Mouse (Mus musculus) neural tube, embryonic 11.5 days (tissue): ENCODE data around the gene Vsig10l. TPM values are rescaled to one million over a fixed set of nuclear protein-coding genes. Genes with fewer than 3 reads are reported as not detected.

Experiments used
- ATAC-seq: fragments of 200-750 bp; cut with Nextera tagmentation; 2 replicates; pipeline ENCODE4 v1.8.0; 2017; ENCODE audit warnings: moderate number of reproducible peaks, mild to moderate bottlenecking, moderate TSS enrichment, moderate library complexity; ENCODE audit not compliant: insufficient read depth, low FRiP score, low TSS enrichment
- DNase-seq: peaks from one replicate; pipeline ENCODE4 v3.0.0-alpha.2; 2015; ENCODE audit warnings: low spot score
- H3K27ac ChIP-seq: fragments of 300-500 bp; sonication (generic); 2 replicates; pipeline ENCODE4 v1.5.1; 2014; ENCODE audit warnings: low read depth, mild to moderate bottlenecking, low read length
- H3K27me3 ChIP-seq: fragments of 300-500 bp; sonication (generic); 2 replicates; pipeline ENCODE4 v1.6.1; 2014; ENCODE audit warnings: mild to moderate bottlenecking, low read length, mixed read lengths; ENCODE audit not compliant: control insufficient read depth, insufficient read depth
- H3K36me3 ChIP-seq: fragments of 300-500 bp; sonication (generic); 2 replicates; pipeline ENCODE4 v1.6.1; 2014; ENCODE audit warnings: mild to moderate bottlenecking, low read length, moderate library complexity, mixed read lengths; ENCODE audit not compliant: control insufficient read depth, insufficient read depth
- H3K4me1 ChIP-seq: fragments of 300-500 bp; sonication (generic); 2 replicates; pipeline ENCODE4 v1.6.1; 2014; ENCODE audit warnings: low read length, mixed read lengths; ENCODE audit not compliant: control insufficient read depth, insufficient read depth
- H3K4me2 ChIP-seq: fragments of 300-500 bp; sonication (generic); 2 replicates; pipeline ENCODE4 v1.6.1; 2014; ENCODE audit warnings: low read depth, mild to moderate bottlenecking, moderate library complexity
- H3K4me3 ChIP-seq: fragments of 300-500 bp; sonication (generic); 2 replicates; pipeline ENCODE4 v1.5.1; 2014; ENCODE audit warnings: low read depth, low read length
- H3K9ac ChIP-seq: fragments of 300-500 bp; sonication (generic); 2 replicates; pipeline ENCODE4 v1.6.1; 2014; ENCODE audit warnings: mild to moderate bottlenecking, low read length
- H3K9me3 ChIP-seq: fragments of 300-500 bp; sonication (generic); 2 replicates; pipeline ENCODE4 v1.6.1; 2016; ENCODE audit warnings: low read length; ENCODE audit not compliant: control insufficient read depth
- WGBS: fragments of 180-500 bp; shearing (Covaris S2); extraction: QIAGEN DNeasy Blood & Tissue Kit; methylation state at CpG from one replicate; pipeline ENCODE4 v1.1.7; 2014; 5-methylcytosine and 5-hydroxymethylcytosine counted together
- polyA plus RNA-seq: library from polyadenylated mRNA; unstranded; fragments of >200 nt; fragmentation: Nextera tagmentation; extraction: Ambion mirVana; gene quantifications from 2 replicates; pipeline ENCODE4 v1.2.1, GENCODE M21; 2014

Gene Vsig10l
- 2.0 and 4.0 TPM in 2 replicates for polyA plus RNA-seq

DNA sequence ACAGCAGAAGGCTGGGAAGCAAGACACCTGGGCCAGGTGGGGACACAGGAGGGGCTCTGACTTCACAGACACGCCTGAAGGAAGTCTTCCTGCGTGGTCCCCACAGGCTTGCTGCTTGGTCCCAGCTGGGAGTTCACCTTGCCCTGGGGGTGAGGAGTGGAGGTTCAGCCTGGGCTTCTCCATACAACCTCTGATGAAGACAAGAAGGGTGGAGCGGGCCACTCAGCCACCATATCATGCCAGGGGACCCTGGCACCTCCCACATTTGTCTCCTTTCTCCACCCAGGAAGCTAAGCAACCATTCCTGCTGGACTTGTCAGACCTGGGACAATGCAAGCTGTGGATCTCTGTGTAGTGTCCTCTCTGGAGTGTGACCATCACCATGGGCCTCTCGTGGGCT lies at the start of gene Vsig10l:
Vsig10l (plus strand) TSS at position 301 of the 400 bp plus-strand sequence.
- Histone ChIP-seq H3K36me3 (no peaks in the 10 kb centered on the region), H3K27me3 (peaks cover 7% of the 10 kb centered on the region; the same call in 1 of the 2 replicates), H3K27ac (no peak within 1 kb of the TSS), H3K4me2 (no peak within 1 kb of the TSS), H3K9ac (no peak within 1 kb of the TSS), H3K9me3 (no peaks in the 10 kb centered on the region), H3K4me3 (no peak within 1 kb of the TSS), H3K4me1 (no peaks in the 10 kb centered on the region)
- 69% methylated on average over 4 of the region's 4 CpGs for WGBS
- no peak for DNase-seq
- no peak for ATAC-seq

DNA sequence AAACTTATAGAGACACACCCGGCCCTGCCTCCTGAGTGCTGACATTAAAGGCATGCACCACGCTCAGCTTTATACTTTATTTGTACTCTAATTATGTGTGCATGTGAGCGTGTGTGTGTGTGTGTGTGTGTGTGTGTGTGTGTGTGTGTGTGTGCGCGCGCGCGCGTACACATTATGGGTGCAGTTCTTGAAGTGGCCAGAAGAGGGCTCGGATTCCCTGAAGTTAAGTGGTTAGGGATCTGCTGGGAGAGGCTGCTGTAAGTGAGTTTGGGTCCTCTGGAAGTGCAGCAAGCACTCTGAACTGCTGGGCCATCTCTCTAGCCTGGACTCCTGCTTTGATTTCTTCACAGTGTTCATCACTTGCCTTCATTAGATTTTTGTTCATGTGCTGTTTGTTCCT lies 45.7 kb upstream of the Vsig10l start:
- DNase-seq: no peak
- Histone ChIP-seq H3K9me3 (no peaks in the 10 kb centered on the region), H3K27ac (no peak overlapping the region), H3K9ac (no peak overlapping the region), H3K4me3 (no peak overlapping the region), H3K36me3 (no peaks in the 10 kb centered on the region), H3K4me1 (no peaks in the 10 kb centered on the region), H3K27me3 (no peaks in the 10 kb centered on the region), H3K4me2 (no peak overlapping the region)
- 82% methylated on average over 10 of the region's 10 CpGs for WGBS
- no peak for ATAC-seq

DNA sequence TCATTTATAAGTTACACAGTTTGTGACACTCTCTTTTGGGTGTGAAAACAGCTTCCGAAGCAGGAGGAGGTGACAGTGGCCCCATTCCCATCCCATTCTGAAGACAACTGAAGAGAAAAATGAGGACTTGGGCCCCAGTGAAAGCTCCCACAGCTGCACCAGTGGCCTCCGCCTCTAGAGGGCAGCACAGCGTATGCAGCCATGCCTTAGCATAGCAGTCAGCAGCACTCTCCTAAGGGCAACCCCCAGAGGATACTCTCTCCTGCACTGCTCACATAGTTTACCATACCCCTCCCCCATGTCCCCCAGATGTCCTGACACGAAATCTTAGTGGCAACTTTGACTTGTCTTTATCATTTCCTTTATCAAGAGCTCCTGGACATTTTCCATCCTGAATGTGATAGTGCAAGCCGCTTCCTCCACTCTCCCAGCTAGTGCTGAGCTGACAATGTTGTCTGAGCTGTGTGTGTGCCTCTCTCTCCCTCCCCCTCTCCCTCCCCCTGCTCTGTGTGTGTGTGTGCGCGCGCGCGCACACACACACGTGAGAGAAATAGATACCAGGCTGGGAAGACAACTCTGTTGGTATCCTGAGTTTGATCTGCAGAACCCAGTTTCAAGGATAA lies 39.8 kb upstream of the Vsig10l start:
- Histone ChIP-seq H3K4me3 (no peak overlapping the region), H3K9ac (no peak overlapping the region), H3K9me3 (no peaks in the 10 kb centered on the region), H3K27me3 (no peaks in the 10 kb centered on the region), H3K4me1 (no peaks in the 10 kb centered on the region), H3K27ac (no peak overlapping the region), H3K4me2 (no peak overlapping the region), H3K36me3 (no peaks in the 10 kb centered on the region)
- WGBS: 16% methylated on average over 11 of the region's 11 CpGs
- ATAC-seq (peak; percentile 75; the same call in 1 of the 2 replicates), DNase-seq (peak; percentile 83)

DNA sequence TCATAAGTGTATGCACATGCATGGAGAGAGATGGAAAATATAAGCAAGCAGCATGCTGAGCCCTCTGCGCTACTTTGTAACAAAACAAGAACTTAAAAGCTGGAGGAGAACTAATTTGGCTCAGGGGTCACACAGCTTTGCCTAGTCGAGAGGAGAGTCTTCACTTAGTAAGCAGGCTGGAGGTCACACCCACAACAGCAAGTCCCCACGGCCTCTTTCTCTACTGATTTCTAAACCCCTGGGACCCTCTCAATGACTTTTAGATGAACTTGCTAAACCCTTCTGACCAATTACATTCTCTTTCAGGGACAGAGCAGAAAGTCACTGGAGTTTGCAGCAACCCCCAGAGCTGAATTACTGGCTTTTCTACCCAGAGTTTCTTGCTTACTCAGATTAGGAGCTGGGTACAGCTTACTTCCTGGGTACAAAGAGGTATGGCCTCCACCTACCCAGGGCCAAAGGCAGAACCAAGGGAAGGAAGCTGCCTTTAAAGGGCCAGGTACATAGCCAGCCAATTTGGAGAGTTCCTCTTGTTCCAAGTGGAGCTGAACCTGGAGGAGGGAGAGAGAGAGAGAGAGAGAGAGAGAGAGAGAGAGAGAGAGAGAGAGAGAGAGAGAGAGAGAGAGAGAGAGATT lies 38.8 kb upstream of the Vsig10l start:
- no peaks in the 10 kb centered on the region for H3K9me3 ChIP-seq
- H3K4me3 ChIP-seq: no peak overlapping the region
- no peak for ATAC-seq
- no peak overlapping the region for H3K27ac ChIP-seq
- no peaks in the 10 kb centered on the region for H3K27me3 ChIP-seq
- no peak for DNase-seq
- no peak overlapping the region for H3K4me2 ChIP-seq
- H3K9ac ChIP-seq: no peak overlapping the region
- WGBS: 73% methylated on average over 3 of the region's 3 CpGs
- no peaks in the 10 kb centered on the region for H3K4me1 ChIP-seq
- no peaks in the 10 kb centered on the region for H3K36me3 ChIP-seq

DNA sequence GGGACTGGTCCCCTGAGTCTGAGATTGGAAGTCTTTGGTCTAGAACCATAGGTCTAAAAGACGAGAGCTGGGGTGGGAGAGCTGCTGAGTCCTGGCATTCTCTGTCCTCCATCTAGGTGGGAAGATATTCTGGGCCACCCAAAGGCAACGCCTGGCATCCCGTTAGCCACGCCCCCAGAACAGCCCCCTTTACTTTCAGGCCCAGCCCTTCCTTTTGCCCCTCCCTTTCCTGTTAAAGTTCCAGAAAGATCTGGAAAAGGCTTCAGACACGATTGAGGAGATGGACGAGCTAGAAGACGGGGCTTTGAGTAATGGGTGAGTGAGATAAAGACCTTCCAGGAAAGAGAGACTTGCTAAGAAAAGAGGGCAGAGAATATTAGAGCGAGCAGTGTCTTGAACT lies 35.5 kb upstream of the Vsig10l start, which contains the start of gene Lim2:
Lim2 (plus strand) TSS at position 265 of the 400 bp plus-strand sequence.
- Histone ChIP-seq H3K36me3 (no peaks in the 10 kb centered on the region), H3K4me1 (no peaks in the 10 kb centered on the region), H3K4me3 (no peak within 1 kb of the TSS), H3K27me3 (no peaks in the 10 kb centered on the region), H3K27ac (no peak within 1 kb of the TSS), H3K9me3 (no peaks in the 10 kb centered on the region), H3K9ac (no peak within 1 kb of the TSS), H3K4me2 (no peak within 1 kb of the TSS)
- DNase-seq (no peak), ATAC-seq (no peak)
- WGBS: 87% methylated on average over 8 of the region's 8 CpGs

DNA sequence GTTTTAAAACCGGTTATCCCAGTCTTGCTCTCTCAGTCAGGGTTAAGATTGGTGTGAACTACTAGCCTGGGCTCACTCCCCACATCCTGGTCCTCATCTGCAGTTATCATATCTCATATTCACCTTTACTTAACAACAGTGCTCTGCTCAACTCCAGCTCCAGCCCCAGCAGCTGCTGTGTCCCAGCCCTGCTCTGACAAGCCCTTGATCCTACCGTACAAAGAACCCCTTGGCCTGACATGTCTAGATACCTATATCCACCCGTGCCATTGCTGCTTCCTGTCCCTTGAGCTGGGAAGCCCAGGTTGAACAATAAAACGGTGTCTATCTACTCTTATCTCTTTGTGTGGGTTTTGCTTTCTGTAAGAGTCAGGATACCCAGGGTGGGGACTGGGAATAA lies 33.5 kb upstream of the Vsig10l start:
- ATAC-seq (no peak), DNase-seq (no peak)
- no peaks in the 10 kb centered on the region for H3K27me3 ChIP-seq
- H3K4me2 ChIP-seq: no peak overlapping the region
- no peak overlapping the region for H3K4me3 ChIP-seq
- no peaks in the 10 kb centered on the region for H3K4me1 ChIP-seq
- 58% methylated on average over 4 of the region's 4 CpGs for WGBS
- no peak overlapping the region for H3K9ac ChIP-seq
- no peak overlapping the region for H3K27ac ChIP-seq
- H3K36me3 ChIP-seq: no peaks in the 10 kb centered on the region
- H3K9me3 ChIP-seq: no peaks in the 10 kb centered on the region

DNA sequence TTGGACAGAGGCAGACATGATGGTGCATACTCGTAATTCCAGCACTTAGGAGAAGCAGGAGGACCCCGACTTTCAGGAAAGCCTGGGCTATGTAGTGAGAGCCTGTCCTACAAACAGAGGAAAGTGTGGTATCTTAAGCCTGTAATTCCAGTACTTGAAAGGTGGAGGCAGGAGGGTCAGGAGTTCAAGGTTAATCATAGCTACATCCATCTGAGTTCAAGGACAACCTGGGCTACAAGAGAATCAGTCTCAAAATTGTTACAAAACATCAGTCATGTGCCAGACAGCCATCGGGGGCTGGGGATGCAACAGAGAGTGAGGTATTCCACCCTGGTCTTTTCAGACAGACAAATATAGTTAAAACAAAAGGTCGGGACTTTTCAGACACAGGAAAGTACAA lies 30.1 kb upstream of the Vsig10l start:
- Histone ChIP-seq H3K4me2 (no peak overlapping the region), H3K9me3 (no peaks in the 10 kb centered on the region), H3K36me3 (no peaks in the 10 kb centered on the region), H3K27ac (no peak overlapping the region), H3K4me1 (no peaks in the 10 kb centered on the region), H3K27me3 (no peaks in the 10 kb centered on the region), H3K4me3 (no peak overlapping the region), H3K9ac (no peak overlapping the region)
- 77% methylated on average over 4 of the region's 4 CpGs for WGBS
- ATAC-seq (no peak), DNase-seq (no peak)

DNA sequence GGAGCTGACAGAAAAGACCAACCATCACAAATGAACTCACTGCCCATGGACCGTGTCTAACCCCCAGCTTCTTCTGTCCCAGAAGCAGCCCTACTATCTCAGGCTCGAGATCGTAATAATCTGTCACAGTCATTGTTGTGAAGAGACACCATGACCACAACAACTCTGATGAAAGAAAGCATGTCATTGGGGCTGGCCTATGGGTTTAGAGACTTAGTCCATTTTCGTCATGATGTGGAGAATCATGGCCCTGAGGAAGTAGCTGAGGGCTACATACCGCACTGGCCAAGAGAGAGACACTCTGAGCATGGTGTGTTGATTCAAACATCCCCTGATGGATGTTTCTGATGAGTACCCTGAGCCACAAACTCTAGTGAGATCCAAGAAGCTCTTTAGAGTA lies 28.3 kb upstream of the Vsig10l start:
- H3K4me1 ChIP-seq: no peaks in the 10 kb centered on the region
- DNase-seq (no peak), ATAC-seq (no peak)
- no peaks in the 10 kb centered on the region for H3K27me3 ChIP-seq
- H3K4me3 ChIP-seq: no peak overlapping the region
- H3K4me2 ChIP-seq: no peak overlapping the region
- H3K36me3 ChIP-seq: no peaks in the 10 kb centered on the region
- 89% methylated on average over 5 of the region's 5 CpGs for WGBS
- H3K9ac ChIP-seq: no peak overlapping the region
- no peak overlapping the region for H3K27ac ChIP-seq
- H3K9me3 ChIP-seq: no peaks in the 10 kb centered on the region
